Mouse (Mus musculus) midbrain, embryonic 14.5 days (tissue): ENCODE measurements around the gene Dip2b. TPM values are rescaled to one million over a fixed set of nuclear protein-coding genes. Genes with fewer than 3 reads are reported as not detected.

ENCODE experiments used
- ATAC-seq: fragments of 200-750 bp; cut with Nextera tagmentation; 2 replicates; pipeline ENCODE4 v1.8.0; 2017; ENCODE audit warnings: moderate number of reproducible peaks, moderate library complexity; ENCODE audit not compliant: low FRiP score, low TSS enrichment
- DNase-seq: peaks from one replicate; pipeline ENCODE4 v3.0.0-alpha.2; 2015
- H3K27ac ChIP-seq: fragments of 300-500 bp; sonication (generic); replicated peaks from 2 replicates; pipeline ENCODE4 v1.5.1; 2014; ENCODE audit warnings: mild to moderate bottlenecking, low read depth, low read length, moderate library complexity
- H3K27me3 ChIP-seq: fragments of 300-500 bp; sonication (generic); 2 replicates; pipeline ENCODE4 v1.6.1; 2014; ENCODE audit warnings: low read length, control low read depth, mixed read lengths; ENCODE audit not compliant: control insufficient read depth, insufficient read depth
- H3K36me3 ChIP-seq: fragments of 300-500 bp; sonication (generic); 2 replicates; pipeline ENCODE4 v1.6.1; 2014; ENCODE audit warnings: low read length, control low read depth; ENCODE audit not compliant: control insufficient read depth, insufficient read depth
- H3K4me1 ChIP-seq: fragments of 300-500 bp; sonication (generic); 2 replicates; pipeline ENCODE4 v1.6.1; 2014; ENCODE audit warnings: mild to moderate bottlenecking, antibody characterized with exemption, low read length, control low read depth; ENCODE audit not compliant: control insufficient read depth, insufficient read depth
- H3K4me2 ChIP-seq: fragments of 300-500 bp; sonication (generic); 2 replicates; pipeline ENCODE4 v1.6.1; 2014; ENCODE audit warnings: mild to moderate bottlenecking, low read length, moderate library complexity
- H3K4me3 ChIP-seq: fragments of 300-500 bp; sonication (generic); replicated peaks from 2 replicates; pipeline ENCODE4 v1.5.1; 2014; ENCODE audit warnings: low read depth, low read length
- H3K9ac ChIP-seq: fragments of 300-500 bp; sonication (generic); replicated peaks from 2 replicates; pipeline ENCODE4 v1.6.1; 2014; ENCODE audit warnings: mild to moderate bottlenecking, low read length, moderate library complexity
- H3K9me3 ChIP-seq: fragments of 300-500 bp; sonication (generic); 2 replicates; pipeline ENCODE4 v1.6.1; 2016; ENCODE audit warnings: low read length, control low read depth, mixed read lengths; ENCODE audit not compliant: control insufficient read depth
- WGBS: fragments of 180-500 bp; shearing (Covaris S2); extraction: QIAGEN DNeasy Blood & Tissue Kit; methylation state at CpG from one replicate; pipeline ENCODE4 v1.1.7; 2014; 5-methylcytosine and 5-hydroxymethylcytosine counted together
- polyA plus RNA-seq: library from polyadenylated mRNA; unstranded; fragments of >200 nt; fragmentation: Nextera tagmentation; extraction: Ambion mirVana; gene quantifications from 2 replicates; pipeline ENCODE4 v1.2.1, GENCODE M21; 2014

Dip2b gene
- polyA plus RNA-seq, 1 experiment from 2014 or later: 31.1 TPM

GRCm38 (mm10) chr15:100070021-100070420, 31.6 kb downstream of the Dip2b start:
- no peaks in the 10 kb centered on the region for H3K36me3 ChIP-seq
- no peaks in the 10 kb centered on the region for H3K27me3 ChIP-seq
- H3K9me3 ChIP-seq: no peaks in the 10 kb centered on the region
- peaks cover 12% of the 10 kb centered on the region for H3K4me1 ChIP-seq
- no peak overlapping the region for H3K4me3 ChIP-seq
- ATAC-seq: no peak
- no peak overlapping the region for H3K27ac ChIP-seq
- no peak overlapping the region for H3K9ac ChIP-seq
- H3K4me2 ChIP-seq: no peak overlapping the region
- DNase-seq: no peak
- WGBS: 88% methylated on average over 8 of the region's 8 CpGs

GRCm38 (mm10) chr15:100071819-100072218, 33.4 kb downstream of the Dip2b start:
- Histone ChIP-seq H3K27me3 (no peaks in the 10 kb centered on the region), H3K4me1 (peaks cover 15% of the 10 kb centered on the region)

GRCm38 (mm10) chr15:100073696-100074453, 35.4 kb downstream of the Dip2b start:
- WGBS: 84% methylated on average over 9 of the region's 9 CpGs
- no peak overlapping the region for H3K4me2 ChIP-seq
- peaks cover 15% of the 10 kb centered on the region for H3K4me1 ChIP-seq
- H3K9me3 ChIP-seq: no peaks in the 10 kb centered on the region
- DNase-seq (no peak), ATAC-seq (no peak)
- no peak overlapping the region for H3K4me3 ChIP-seq
- no peaks in the 10 kb centered on the region for H3K36me3 ChIP-seq
- H3K9ac ChIP-seq: no peak overlapping the region
- H3K27me3 ChIP-seq: no peaks in the 10 kb centered on the region
- H3K27ac ChIP-seq: no peak overlapping the region

More at GRCm38 (mm10) chr15:100071819-100072218, 33.4 kb downstream of the Dip2b start:
- no peak overlapping the region for H3K9ac ChIP-seq
- no peak overlapping the region for H3K4me3 ChIP-seq
- no peaks in the 10 kb centered on the region for H3K9me3 ChIP-seq
- H3K27ac ChIP-seq: no peak overlapping the region
- DNase-seq: no peak
- H3K36me3 ChIP-seq: no peaks in the 10 kb centered on the region
- no peak for ATAC-seq
- 91% methylated on average over 3 of the region's 3 CpGs for WGBS
- no peak overlapping the region for H3K4me2 ChIP-seq

- H3K4me3 ChIP-seq: no peak overlapping the region
- ATAC-seq (no peak), DNase-seq (no peak)
- no peaks in the 10 kb centered on the region for H3K36me3 ChIP-seq
- H3K9ac ChIP-seq: no peak overlapping the region
- H3K27me3 ChIP-seq: no peaks in the 10 kb centered on the region
- H3K4me1 ChIP-seq: peaks cover 15% of the 10 kb centered on the region
- H3K9me3 ChIP-seq: no peaks in the 10 kb centered on the region
- no peak overlapping the region for H3K4me2 ChIP-seq
- H3K27ac ChIP-seq: no peak overlapping the region
- WGBS: 31% methylated on average over 8 of the region's 8 CpGs
Observed at GRCm38 (mm10) chr15:100074754-100075153, 36.3 kb downstream of the Dip2b start.

- peaks cover 21% of the 10 kb centered on the region for H3K4me1 ChIP-seq
- no peaks in the 10 kb centered on the region for H3K36me3 ChIP-seq
- ATAC-seq (no peak), DNase-seq (no peak)
- no peak overlapping the region; the same call in 1 of the 2 replicates for H3K9ac ChIP-seq
- H3K4me2 ChIP-seq: no peak overlapping the region
- no peaks in the 10 kb centered on the region for H3K27me3 ChIP-seq
- WGBS: 75% methylated on average over 4 of the region's 4 CpGs
- H3K4me3 ChIP-seq: no peak overlapping the region
- H3K9me3 ChIP-seq: no peaks in the 10 kb centered on the region
- no peak overlapping the region for H3K27ac ChIP-seq
Observed at GRCm38 (mm10) chr15:100076362-100076761, 37.9 kb downstream of the Dip2b start.

- WGBS: 33% methylated on average over 1 of the region's 1 CpGs
- no peak overlapping the region for H3K9ac ChIP-seq
- DNase-seq: no peak
- H3K27ac ChIP-seq: no peak overlapping the region
- peaks cover 18% of the 10 kb centered on the region for H3K4me1 ChIP-seq
- no peaks in the 10 kb centered on the region for H3K9me3 ChIP-seq
- ATAC-seq: no peak
- no peaks in the 10 kb centered on the region for H3K27me3 ChIP-seq
- H3K4me2 ChIP-seq: no peak overlapping the region
- H3K36me3 ChIP-seq: no peaks in the 10 kb centered on the region
- H3K4me3 ChIP-seq: no peak overlapping the region
Observed at GRCm38 (mm10) chr15:100080833-100081477, 42.5 kb downstream of the Dip2b start.

- ATAC-seq (no peak), DNase-seq (no peak)
- H3K4me2 ChIP-seq: no peak overlapping the region
- H3K27ac ChIP-seq: peak overlapping the region; percentile 57; the same call in 1 of the 2 replicates
- H3K27me3 ChIP-seq: no peaks in the 10 kb centered on the region
- no peak overlapping the region for H3K4me3 ChIP-seq
- no peaks in the 10 kb centered on the region for H3K36me3 ChIP-seq
- H3K9ac ChIP-seq: 0 out of 2 replicates have a peak overlapping the region, but pooled peaks have one; percentile 20
- H3K4me1 ChIP-seq: peaks cover 16% of the 10 kb centered on the region
- 47% methylated on average over 6 of the region's 6 CpGs for WGBS
- no peaks in the 10 kb centered on the region for H3K9me3 ChIP-seq
Observed at GRCm38 (mm10) chr15:100081478-100081998, 43.1 kb downstream of the Dip2b start.

- 71% methylated on average over 8 of the region's 8 CpGs for WGBS
Observed at GRCm38 (mm10) chr15:100082052-100082451, 43.6 kb downstream of the Dip2b start.

More at GRCm38 (mm10) chr15:100082052-100082451, 43.6 kb downstream of the Dip2b start:
- Histone ChIP-seq H3K27ac (peak overlapping the region; percentile 57; the same call in 1 of the 2 replicates), H3K4me3 (no peak overlapping the region), H3K4me1 (peaks cover 15% of the 10 kb centered on the region), H3K4me2 (no peak overlapping the region), H3K9me3 (no peaks in the 10 kb centered on the region), H3K27me3 (no peaks in the 10 kb centered on the region), H3K36me3 (no peaks in the 10 kb centered on the region), H3K9ac (0 out of 2 replicates have a peak overlapping the region, but pooled peaks have one; percentile 20)
- DNase-seq (no peak), ATAC-seq (no peak)
